Mouse (Mus musculus) hindbrain, embryonic 11.5 days (tissue): ENCODE measurements around the gene Mboat2. TPM values are rescaled to one million over a fixed set of nuclear protein-coding genes. Genes with fewer than 3 reads are reported as not detected.

ENCODE experiments used
- ATAC-seq: fragments of 200-750 bp; cut with Nextera tagmentation; 2 replicates; pipeline ENCODE4 v1.8.0; 2017; ENCODE audit warnings: mild to moderate bottlenecking, moderate TSS enrichment, moderate library complexity; ENCODE audit not compliant: low FRiP score
- DNase-seq: peaks from one replicate; pipeline ENCODE4 v3.0.0-alpha.2; 2015; ENCODE audit warnings: low spot score
- H3K27ac ChIP-seq: fragments of 300-500 bp; sonication (generic); 2 replicates; pipeline ENCODE4 v1.5.1; 2014; ENCODE audit warnings: mild to moderate bottlenecking, low read depth, low read length
- H3K27me3 ChIP-seq: fragments of 300-500 bp; sonication (generic); 2 replicates; pipeline ENCODE4 v1.6.1; 2014; ENCODE audit warnings: mild to moderate bottlenecking, low read length, moderate library complexity, mixed read lengths; ENCODE audit not compliant: control insufficient read depth, insufficient read depth
- H3K36me3 ChIP-seq: fragments of 300-500 bp; sonication (generic); 2 replicates; pipeline ENCODE4 v1.6.1; 2014; ENCODE audit warnings: mild to moderate bottlenecking, low read length, moderate library complexity, mixed read lengths; ENCODE audit not compliant: control insufficient read depth, insufficient read depth
- H3K4me1 ChIP-seq: fragments of 300-500 bp; sonication (generic); replicated peaks from 2 replicates; pipeline ENCODE4 v1.6.1; 2014; ENCODE audit warnings: low read length, mixed read lengths; ENCODE audit not compliant: control insufficient read depth, insufficient read depth
- H3K4me2 ChIP-seq: fragments of 300-500 bp; sonication (generic); replicated peaks from 2 replicates; pipeline ENCODE4 v1.6.1; 2014; ENCODE audit warnings: mild to moderate bottlenecking, low read depth, low read length
- H3K4me3 ChIP-seq: fragments of 300-500 bp; sonication (generic); 2 replicates; pipeline ENCODE4 v1.5.1; 2014; ENCODE audit warnings: low read depth, low read length
- H3K9ac ChIP-seq: fragments of 300-500 bp; sonication (generic); 2 replicates; pipeline ENCODE4 v1.6.1; 2014; ENCODE audit warnings: low read depth, low read length
- H3K9me3 ChIP-seq: fragments of 300-500 bp; sonication (generic); 2 replicates; pipeline ENCODE4 v1.6.1; 2016; ENCODE audit warnings: low read length; ENCODE audit not compliant: control insufficient read depth
- WGBS: fragments of 180-500 bp; shearing (Covaris S2); extraction: QIAGEN DNeasy Blood & Tissue Kit; methylation state at CpG from one replicate; pipeline ENCODE4 v1.1.7; 2014; 5-methylcytosine and 5-hydroxymethylcytosine counted together
- polyA plus RNA-seq: library from polyadenylated mRNA; unstranded; fragments of >200 nt; fragmentation: Nextera tagmentation; extraction: Ambion mirVana; gene quantifications from 2 replicates; pipeline ENCODE4 v1.2.1, GENCODE M21; 2014

Mboat2 gene
- polyA plus RNA-seq, 1 experiment from 2014 or later = 59.5 TPM

GRCm38 (mm10) chr12:25010416-25010815, 179.7 kb downstream of the Mboat2 start:
- Histone ChIP-seq H3K27ac (no peak overlapping the region), H3K9me3 (no peaks in the 10 kb centered on the region), H3K4me2 (no peak overlapping the region), H3K36me3 (peaks cover 3% of the 10 kb centered on the region), H3K9ac (no peak overlapping the region), H3K4me3 (no peak overlapping the region), H3K4me1 (no peaks in the 10 kb centered on the region), H3K27me3 (no peaks in the 10 kb centered on the region)
- DNase-seq (no peak), ATAC-seq (no peak)
- 97% methylated on average over 1 of the region's 1 CpGs for WGBS

GRCm38 (mm10) chr12:25011733-25012367, 181.2 kb downstream of the Mboat2 start:
- H3K27ac ChIP-seq = no peak overlapping the region
- H3K9me3 ChIP-seq = no peaks in the 10 kb centered on the region
- H3K4me2 ChIP-seq = no peak overlapping the region
- H3K4me1 ChIP-seq = no peaks in the 10 kb centered on the region
- no peaks in the 10 kb centered on the region for H3K27me3 ChIP-seq
- ATAC-seq (no peak), DNase-seq (no peak)
- no peak overlapping the region for H3K9ac ChIP-seq
- peaks cover 3% of the 10 kb centered on the region for H3K36me3 ChIP-seq
- 72% methylated on average over 15 of the region's 15 CpGs for WGBS
- H3K4me3 ChIP-seq = no peak overlapping the region

- H3K9ac ChIP-seq = no peak overlapping the region
- no peaks in the 10 kb centered on the region for H3K27me3 ChIP-seq
- 89% methylated on average over 13 of the region's 13 CpGs for WGBS
- no peak overlapping the region for H3K4me3 ChIP-seq
- no peak for ATAC-seq
- no peak for DNase-seq
- no peaks in the 10 kb centered on the region for H3K4me1 ChIP-seq
- H3K27ac ChIP-seq = no peak overlapping the region
- H3K4me2 ChIP-seq = no peak overlapping the region
- H3K9me3 ChIP-seq = no peaks in the 10 kb centered on the region
- H3K36me3 ChIP-seq = peaks cover 3% of the 10 kb centered on the region
Observed at GRCm38 (mm10) chr12:25012555-25013540, 182.2 kb downstream of the Mboat2 start.

Other genes starting within 250 kb of the Mboat2 start
- 12.5 and 14.3 TPM in 2 replicates for gene Klf11, start 179.6 kb upstream of the Mboat2 start, polyA plus RNA-seq
- gene Cys1, start 149.1 kb upstream of the Mboat2 start, polyA plus RNA-seq = 0.88 and 1.2 TPM in 2 replicates
- gene Rrm2, start 122.6 kb upstream of the Mboat2 start, polyA plus RNA-seq = 335 and 391 TPM in 2 replicates
- 65.9 and 69.2 TPM in 2 replicates for gene Kidins220, start 144.0 kb downstream of the Mboat2 start, polyA plus RNA-seq